Mouse (Mus musculus): ENCODE data around the gene Aff1. TPM values are rescaled to one million over a fixed set of nuclear protein-coding genes. Genes with fewer than 3 reads are reported as not detected.

The Aff1 gene
- polyA plus RNA-seq, 1 experiment from 2014 or later: 11.2 TPM

- H3K36me3 ChIP-seq (ENCODE audit: control insufficient read depth, insufficient read depth, low read length): no peaks in the 10 kb centered on the region
- H3K27ac ChIP-seq (ENCODE audit: low read depth, low read length): no peak overlapping the region
- no peak overlapping the region for H3K9ac ChIP-seq (ENCODE audit: low read length)
- no peak for DNase-seq (ENCODE audit: low spot score)
- no peaks in the 10 kb centered on the region for H3K4me1 ChIP-seq (ENCODE audit: control insufficient read depth, insufficient read depth, low read length)
- no peak overlapping the region for H3K4me3 ChIP-seq (ENCODE audit: low read depth, low read length)
- no peaks in the 10 kb centered on the region for H3K27me3 ChIP-seq (ENCODE audit: control insufficient read depth, insufficient read depth, low read length)
- no peak for ATAC-seq (ENCODE audit: insufficient read depth, low FRiP score, low TSS enrichment)
- no peak overlapping the region for H3K4me2 ChIP-seq (ENCODE audit: low read depth)
- WGBS: 69% methylated on average over 3 of the region's 3 CpGs
- no peaks in the 10 kb centered on the region for H3K9me3 ChIP-seq (ENCODE audit: control insufficient read depth, low read length)
Observed at GRCm38 (mm10) chr5:103681824-103682223, 10.3 kb upstream of the Aff1 start.

DNA sequence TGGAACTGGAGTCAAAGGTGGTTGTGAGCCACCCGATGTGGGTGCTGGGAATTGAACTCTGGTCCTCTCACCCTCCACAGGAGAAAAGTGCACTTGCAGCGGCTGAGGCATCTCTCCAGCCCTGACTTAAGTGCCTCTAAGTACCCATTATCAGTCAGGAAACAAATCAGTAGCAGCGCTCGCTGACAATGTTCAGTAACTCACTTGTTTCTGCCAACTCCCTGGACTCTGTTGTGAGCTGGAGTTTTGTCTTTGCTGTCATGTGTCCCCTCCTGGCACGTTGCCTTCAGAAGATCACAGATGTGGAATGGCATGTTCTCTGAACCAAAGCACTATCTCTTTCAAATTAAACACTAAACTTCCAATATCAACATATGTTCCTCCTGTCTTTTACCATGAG lies 2.5 kb upstream of the Aff1 start:
- ATAC-seq (ENCODE audit: insufficient read depth, low FRiP score, low TSS enrichment) (no peak), DNase-seq (ENCODE audit: low spot score) (no peak)
- Histone ChIP-seq H3K27me3 (ENCODE audit: control insufficient read depth, insufficient read depth, low read length) (peaks cover 19% of the 10 kb centered on the region), H3K4me2 (ENCODE audit: low read depth) (no peak overlapping the region), H3K36me3 (ENCODE audit: control insufficient read depth, insufficient read depth, low read length) (no peaks in the 10 kb centered on the region), H3K9me3 (ENCODE audit: control insufficient read depth, low read length) (no peaks in the 10 kb centered on the region), H3K9ac (ENCODE audit: low read length) (no peak overlapping the region), H3K4me1 (ENCODE audit: control insufficient read depth, insufficient read depth, low read length) (peaks cover 8% of the 10 kb centered on the region; the same call in 1 of the 2 replicates), H3K27ac (ENCODE audit: low read depth, low read length) (no peak overlapping the region), H3K4me3 (ENCODE audit: low read depth, low read length) (no peak overlapping the region)
- 84% methylated on average over 5 of the region's 5 CpGs for WGBS

DNA sequence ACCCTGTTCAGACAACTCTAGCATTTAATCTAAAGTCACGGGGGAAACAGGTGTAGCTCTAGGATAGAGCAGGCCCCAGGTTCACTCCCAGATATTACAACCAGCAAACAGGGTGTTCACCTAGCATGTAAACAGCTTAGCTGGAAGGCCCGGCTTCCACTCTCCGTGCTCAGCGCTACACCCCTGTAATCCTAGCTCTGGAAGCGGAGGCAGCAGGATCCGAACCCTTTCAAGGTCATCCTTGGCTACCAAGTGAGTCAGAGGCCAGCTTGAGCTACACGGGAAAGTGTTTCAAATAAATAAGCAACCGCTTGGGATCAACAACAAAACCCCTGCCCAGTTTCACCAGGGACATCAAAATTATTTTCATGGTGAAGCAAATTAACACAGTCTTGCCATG lies 2.0 kb upstream of the Aff1 start:
- Histone ChIP-seq H3K27me3 (ENCODE audit: control insufficient read depth, insufficient read depth, low read length) (peaks cover 19% of the 10 kb centered on the region), H3K4me2 (ENCODE audit: low read depth) (no peak overlapping the region), H3K9ac (ENCODE audit: low read length) (no peak overlapping the region), H3K4me1 (ENCODE audit: control insufficient read depth, insufficient read depth, low read length) (peaks cover 8% of the 10 kb centered on the region; the same call in 1 of the 2 replicates), H3K4me3 (ENCODE audit: low read depth, low read length) (no peak overlapping the region), H3K9me3 (ENCODE audit: control insufficient read depth, low read length) (no peaks in the 10 kb centered on the region), H3K36me3 (ENCODE audit: control insufficient read depth, insufficient read depth, low read length) (no peaks in the 10 kb centered on the region), H3K27ac (ENCODE audit: low read depth, low read length) (no peak overlapping the region)
- ATAC-seq (ENCODE audit: insufficient read depth, low FRiP score, low TSS enrichment): no peak
- 93% methylated on average over 8 of the region's 8 CpGs for WGBS
- no peak for DNase-seq (ENCODE audit: low spot score)

GRCm38 (mm10) chr5:103691171-103691570 lies 1.0 kb upstream of the Aff1 start:
- no peak overlapping the region for H3K27ac ChIP-seq (ENCODE audit: low read depth, low read length)
- H3K4me3 ChIP-seq (ENCODE audit: low read depth, low read length): no peak overlapping the region
- no peaks in the 10 kb centered on the region for H3K36me3 ChIP-seq (ENCODE audit: control insufficient read depth, insufficient read depth, low read length)
- ATAC-seq (ENCODE audit: insufficient read depth, low FRiP score, low TSS enrichment): no peak
- peaks cover 8% of the 10 kb centered on the region; the same call in 1 of the 2 replicates for H3K4me1 ChIP-seq (ENCODE audit: control insufficient read depth, insufficient read depth, low read length)
- peaks cover 19% of the 10 kb centered on the region for H3K27me3 ChIP-seq (ENCODE audit: control insufficient read depth, insufficient read depth, low read length)
- no peak overlapping the region for H3K9ac ChIP-seq (ENCODE audit: low read length)
- no peaks in the 10 kb centered on the region for H3K9me3 ChIP-seq (ENCODE audit: control insufficient read depth, low read length)
- no peak for DNase-seq (ENCODE audit: low spot score)
- peak overlapping the region; percentile 98; the same call in 1 of the 2 replicates for H3K4me2 ChIP-seq (ENCODE audit: low read depth)

- Histone ChIP-seq H3K27ac (ENCODE audit: low read depth, low read length) (no peak overlapping the region), H3K4me3 (ENCODE audit: low read depth, low read length) (peak overlapping the region; percentile 36), H3K4me2 (ENCODE audit: low read depth) (peak overlapping the region; percentile 98), H3K36me3 (ENCODE audit: control insufficient read depth, insufficient read depth, low read length) (no peaks in the 10 kb centered on the region), H3K4me1 (ENCODE audit: control insufficient read depth, insufficient read depth, low read length) (peaks cover 8% of the 10 kb centered on the region; the same call in 1 of the 2 replicates), H3K27me3 (ENCODE audit: control insufficient read depth, insufficient read depth, low read length) (peaks cover 19% of the 10 kb centered on the region), H3K9me3 (ENCODE audit: control insufficient read depth, low read length) (no peaks in the 10 kb centered on the region), H3K9ac (ENCODE audit: low read length) (peak overlapping the region; percentile 5)
- ATAC-seq (ENCODE audit: insufficient read depth, low FRiP score, low TSS enrichment): peak; percentile 27; the same call in 1 of the 2 replicates
- DNase-seq (ENCODE audit: low spot score): no peak
- WGBS: under 1% methylated on average over 34 of the region's 34 CpGs
Observed at GRCm38 (mm10) chr5:103692531-103693040, 412 bp downstream of the Aff1 start.

DNA sequence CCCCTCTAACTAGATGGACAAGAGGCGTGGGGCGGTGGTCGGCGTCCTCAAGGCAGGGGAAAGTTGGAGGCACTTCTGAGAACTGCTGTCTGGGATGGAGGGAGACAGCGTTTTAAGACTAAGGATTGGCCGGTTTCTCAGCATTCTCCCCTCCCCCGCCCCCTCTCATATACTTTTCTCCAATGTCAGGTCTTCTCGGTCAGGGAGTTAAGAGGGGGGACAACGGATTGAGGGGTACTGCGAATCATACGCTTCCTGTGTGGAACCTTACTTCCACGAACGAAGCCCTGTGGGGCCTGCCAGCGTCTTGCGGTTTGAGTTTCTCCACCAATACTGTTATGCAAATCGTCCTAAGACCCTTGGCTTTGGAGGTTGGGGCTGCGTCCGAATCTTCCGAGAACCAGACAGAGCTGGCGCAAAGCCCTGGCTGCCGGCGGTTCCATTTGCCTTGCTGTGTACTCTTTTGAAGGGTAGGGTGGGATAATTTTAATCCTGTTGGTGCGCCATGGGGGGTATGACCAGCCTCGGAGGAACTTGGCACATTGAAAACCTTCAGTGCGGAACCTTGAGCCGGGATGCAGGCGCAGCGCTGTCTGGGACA lies 967 bp downstream of the Aff1 start:
- peaks cover 19% of the 10 kb centered on the region for H3K27me3 ChIP-seq (ENCODE audit: control insufficient read depth, insufficient read depth, low read length)
- ATAC-seq (ENCODE audit: insufficient read depth, low FRiP score, low TSS enrichment) (no peak), DNase-seq (ENCODE audit: low spot score) (peak; percentile 46)
- no peaks in the 10 kb centered on the region for H3K36me3 ChIP-seq (ENCODE audit: control insufficient read depth, insufficient read depth, low read length)
- peak overlapping the region; percentile 36 for H3K4me3 ChIP-seq (ENCODE audit: low read depth, low read length)
- under 1% methylated on average over 28 of the region's 28 CpGs for WGBS
- no peaks in the 10 kb centered on the region for H3K9me3 ChIP-seq (ENCODE audit: control insufficient read depth, low read length)
- peaks cover 8% of the 10 kb centered on the region; the same call in 1 of the 2 replicates for H3K4me1 ChIP-seq (ENCODE audit: control insufficient read depth, insufficient read depth, low read length)
- no peak overlapping the region for H3K27ac ChIP-seq (ENCODE audit: low read depth, low read length)
- H3K9ac ChIP-seq (ENCODE audit: low read length): peak overlapping the region; percentile 5
- H3K4me2 ChIP-seq (ENCODE audit: low read depth): peak overlapping the region; percentile 98

GRCm38 (mm10) chr5:103694094-103694493 lies 1.9 kb downstream of the Aff1 start:
- no peak overlapping the region for H3K4me3 ChIP-seq (ENCODE audit: low read depth, low read length)
- WGBS: 52% methylated on average over 6 of the region's 6 CpGs
- ATAC-seq (ENCODE audit: insufficient read depth, low FRiP score, low TSS enrichment) (no peak), DNase-seq (ENCODE audit: low spot score) (no peak)
- H3K4me1 ChIP-seq (ENCODE audit: control insufficient read depth, insufficient read depth, low read length): peaks cover 8% of the 10 kb centered on the region; the same call in 1 of the 2 replicates
- H3K9me3 ChIP-seq (ENCODE audit: control insufficient read depth, low read length): no peaks in the 10 kb centered on the region
- no peak overlapping the region for H3K4me2 ChIP-seq (ENCODE audit: low read depth)
- no peaks in the 10 kb centered on the region for H3K36me3 ChIP-seq (ENCODE audit: control insufficient read depth, insufficient read depth, low read length)
- H3K27me3 ChIP-seq (ENCODE audit: control insufficient read depth, insufficient read depth, low read length): peaks cover 19% of the 10 kb centered on the region
- no peak overlapping the region for H3K27ac ChIP-seq (ENCODE audit: low read depth, low read length)
- no peak overlapping the region for H3K9ac ChIP-seq (ENCODE audit: low read length)

- no peak for DNase-seq (ENCODE audit: low spot score)
- ATAC-seq (ENCODE audit: insufficient read depth, low FRiP score, low TSS enrichment): no peak
- H3K4me2 ChIP-seq (ENCODE audit: low read depth): no peak overlapping the region
- no peaks in the 10 kb centered on the region for H3K36me3 ChIP-seq (ENCODE audit: control insufficient read depth, insufficient read depth, low read length)
- peaks cover 11% of the 10 kb centered on the region for H3K27me3 ChIP-seq (ENCODE audit: control insufficient read depth, insufficient read depth, low read length)
- no peak overlapping the region for H3K27ac ChIP-seq (ENCODE audit: low read depth, low read length)
- 0 out of 2 replicates have a peak, but pooled peaks cover 3% of the 10 kb centered on the region for H3K4me1 ChIP-seq (ENCODE audit: control insufficient read depth, insufficient read depth, low read length)
- H3K9ac ChIP-seq (ENCODE audit: low read length): no peak overlapping the region
- no peak overlapping the region for H3K4me3 ChIP-seq (ENCODE audit: low read depth, low read length)
- H3K9me3 ChIP-seq (ENCODE audit: control insufficient read depth, low read length): no peaks in the 10 kb centered on the region
- 83% methylated on average over 5 of the region's 5 CpGs for WGBS
Observed at GRCm38 (mm10) chr5:103697875-103698491, 5.8 kb downstream of the Aff1 start.

GRCm38 (mm10) chr5:103698577-103698976 lies 6.4 kb downstream of the Aff1 start:
- Histone ChIP-seq H3K36me3 (ENCODE audit: control insufficient read depth, insufficient read depth, low read length) (no peaks in the 10 kb centered on the region), H3K27ac (ENCODE audit: low read depth, low read length) (no peak overlapping the region), H3K27me3 (ENCODE audit: control insufficient read depth, insufficient read depth, low read length) (peaks cover 6% of the 10 kb centered on the region), H3K4me2 (ENCODE audit: low read depth) (no peak overlapping the region), H3K9me3 (ENCODE audit: control insufficient read depth, low read length) (no peaks in the 10 kb centered on the region), H3K4me1 (ENCODE audit: control insufficient read depth, insufficient read depth, low read length) (no peaks in the 10 kb centered on the region), H3K9ac (ENCODE audit: low read length) (no peak overlapping the region), H3K4me3 (ENCODE audit: low read depth, low read length) (no peak overlapping the region)
- WGBS: 79% methylated on average over 4 of the region's 4 CpGs
- no peak for ATAC-seq (ENCODE audit: insufficient read depth, low FRiP score, low TSS enrichment)
- no peak for DNase-seq (ENCODE audit: low spot score)
